Mouse (Mus musculus) urinary bladder, postnatal 14 days (tissue): ENCODE data around the gene Usp46.
"Not testable (repeated sequence)": the region's sequence is repeated elsewhere in the genome, so short reads cannot be mapped to it uniquely, and the experiment has no call there.

Experiments
- DNase-seq: peaks from one replicate; pipeline ENCODE4 v3.0.0; 2021; ENCODE audit warnings: low spot score

The Usp46 gene

GRCm38 (mm10) chr5:74067831-74068713 lies at the start of gene Usp46:
Gene Usp46, minus strand, starts transcription at chr5:74068431.
- DNase-seq = peak; percentile 89

DNA sequence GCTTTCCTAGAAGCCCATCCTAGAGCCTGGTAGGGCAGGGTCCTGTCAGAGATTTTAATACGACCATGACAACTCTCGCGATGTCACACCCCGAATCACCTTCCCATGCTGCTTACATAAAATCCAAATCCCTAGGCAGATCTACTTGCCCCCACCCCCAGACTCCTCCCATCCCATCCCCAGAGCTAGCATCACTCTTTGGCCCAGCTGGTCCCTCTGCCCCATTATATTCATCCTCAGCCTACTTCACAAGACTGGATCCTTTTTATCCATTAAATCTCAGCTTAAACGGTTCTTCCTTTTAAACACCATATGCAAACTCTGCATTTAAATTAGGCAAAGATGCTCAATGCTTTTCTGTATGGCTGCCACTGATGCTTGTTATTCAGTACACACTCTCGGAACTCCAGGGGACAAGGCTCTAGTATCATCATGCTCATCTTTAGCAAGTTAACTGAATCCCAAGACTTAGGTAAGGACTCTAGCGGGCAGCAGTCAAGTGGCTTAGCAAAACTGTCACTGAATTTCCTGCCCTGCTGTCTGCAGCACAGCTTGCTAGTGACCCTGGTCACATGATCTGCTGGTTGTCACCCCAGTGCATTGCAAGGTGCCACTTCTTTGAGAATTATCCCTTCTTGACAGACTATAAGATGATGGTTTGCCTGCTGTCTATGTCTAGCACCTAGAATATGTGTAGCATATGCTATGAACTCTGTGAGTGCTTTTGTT lies 45.9 kb upstream of the Usp46 start:
- DNase-seq = no peak

DNA sequence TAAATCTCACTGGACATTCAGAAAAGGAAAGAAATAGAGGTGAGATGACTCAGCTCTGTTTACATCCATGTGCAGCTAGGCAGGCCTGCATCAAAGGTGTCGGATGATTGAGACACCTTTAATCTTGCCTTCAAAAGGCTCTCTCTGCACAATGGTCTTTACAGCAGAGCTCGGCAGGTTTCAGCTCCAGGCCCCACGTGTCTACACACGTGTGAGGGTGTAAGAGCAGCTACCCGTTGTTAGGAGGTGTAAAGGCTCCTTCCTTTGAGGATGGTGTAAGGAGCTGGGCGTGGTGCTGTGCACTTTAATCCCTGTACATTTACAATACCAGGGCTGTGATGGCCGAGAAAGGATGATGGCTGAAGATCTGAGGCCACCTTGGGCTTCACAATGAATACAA lies 37.2 kb upstream of the Usp46 start:
- DNase-seq = no peak

- DNase-seq = no peak
Observed at GRCm38 (mm10) chr5:74101761-74102160, 33.5 kb upstream of the Usp46 start.

DNA sequence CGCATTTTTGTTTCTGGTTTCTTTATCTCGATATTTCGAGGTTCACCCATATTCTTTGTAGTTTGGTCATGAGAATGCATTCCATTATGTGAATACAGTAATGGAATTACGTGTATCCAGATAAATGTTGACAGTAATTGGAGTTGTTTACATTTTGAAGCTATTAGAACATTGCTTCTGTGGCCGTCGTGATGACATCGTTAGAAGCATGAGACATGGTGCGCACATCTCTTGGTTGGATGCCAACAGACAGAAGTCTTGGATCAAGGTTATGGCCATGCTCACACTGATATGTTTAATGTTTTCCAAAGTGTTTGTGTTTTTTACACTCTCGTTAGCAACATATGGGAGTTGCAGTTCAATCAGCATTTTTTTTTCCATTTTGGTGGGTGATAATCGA lies 30.8 kb upstream of the Usp46 start:
- DNase-seq = no peak

DNA sequence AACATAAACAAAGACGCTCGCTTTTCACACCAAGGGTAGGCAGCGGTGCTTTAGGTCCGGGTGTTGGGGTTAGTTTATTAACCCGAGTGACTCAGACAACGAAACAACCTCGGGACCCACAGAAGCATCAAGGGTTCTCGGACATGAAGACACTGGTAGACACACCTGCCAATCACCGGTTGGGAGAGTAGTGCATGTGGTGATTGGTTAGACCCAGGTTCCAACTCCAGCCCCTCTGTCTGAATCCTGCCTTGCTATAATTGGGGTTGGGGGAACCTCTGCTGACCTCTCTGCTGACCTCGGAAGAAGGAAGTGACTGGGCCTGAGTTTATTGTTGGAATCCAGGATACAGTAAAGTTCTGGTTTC lies 29.6 kb upstream of the Usp46 start:
- no peak for DNase-seq

- no peak for DNase-seq
Observed at GRCm38 (mm10) chr5:74097116-74097853, 29.1 kb upstream of the Usp46 start.

DNA sequence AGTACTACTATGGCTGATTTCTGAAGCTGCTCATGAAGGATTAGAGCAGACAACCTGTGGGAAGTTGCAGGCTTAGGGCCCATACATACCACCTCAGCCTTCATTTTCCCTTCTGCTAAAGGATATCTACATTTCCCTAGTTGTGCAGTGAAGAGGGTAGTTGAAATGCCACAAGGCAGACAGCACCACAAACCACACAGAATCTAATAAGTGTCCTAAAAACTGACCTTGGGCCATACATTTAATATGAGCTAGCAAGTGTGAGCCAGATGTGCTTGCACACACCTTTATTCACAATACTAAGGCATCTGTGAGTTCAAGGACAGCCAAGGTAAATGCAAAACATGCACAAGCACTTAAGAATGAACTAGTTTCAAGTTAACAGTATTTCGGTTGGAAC lies 27.8 kb upstream of the Usp46 start:
- DNase-seq = no peak

GRCm38 (mm10) chr5:74095611-74096010 lies 27.4 kb upstream of the Usp46 start:
- DNase-seq = no peak

- no peak for DNase-seq
Observed at GRCm38 (mm10) chr5:74094841-74095437, 26.7 kb upstream of the Usp46 start.

- DNase-seq = no peak
Observed at GRCm38 (mm10) chr5:74093556-74094428, 25.6 kb upstream of the Usp46 start.

DNA sequence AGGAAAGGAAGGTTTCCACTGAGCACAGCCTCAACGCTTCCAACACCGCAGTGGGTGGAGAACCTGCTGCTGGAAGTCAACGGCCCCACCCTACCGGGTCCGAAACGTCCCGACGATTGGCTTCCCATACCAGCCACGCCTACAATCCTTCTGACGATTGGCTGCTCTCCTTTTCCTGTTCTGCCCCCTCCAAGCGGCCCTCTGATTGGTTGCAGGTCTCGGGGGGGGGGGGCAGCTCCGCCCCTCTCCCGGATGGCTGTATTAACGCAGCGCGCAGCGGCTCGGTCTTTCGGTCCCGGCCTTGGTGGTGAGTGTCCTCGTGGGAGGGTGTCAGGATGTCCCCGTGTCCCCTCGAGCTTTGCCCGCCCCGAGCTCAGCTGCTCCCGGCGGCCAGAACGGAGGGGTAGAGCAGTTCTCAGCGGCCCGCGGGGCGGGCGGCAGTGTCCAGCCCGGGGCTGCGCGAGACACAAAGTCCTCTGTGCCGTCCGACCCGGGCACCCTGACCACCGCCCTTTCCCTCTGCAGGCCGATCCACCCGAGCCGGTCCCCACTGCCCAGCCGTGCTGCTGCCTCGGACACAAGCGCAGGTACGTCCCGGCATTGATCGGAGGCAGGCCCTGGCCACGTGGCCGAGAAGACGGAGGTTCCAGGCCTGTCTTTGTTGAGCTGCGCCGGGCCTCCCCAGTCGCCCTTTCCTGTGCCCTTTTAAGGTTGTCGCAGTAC lies 24.8 kb upstream of the Usp46 start:
- DNase-seq = peak; percentile 95

GRCm38 (mm10) chr5:74092481-74092832 lies 24.2 kb upstream of the Usp46 start:
- no peak for DNase-seq

DNA sequence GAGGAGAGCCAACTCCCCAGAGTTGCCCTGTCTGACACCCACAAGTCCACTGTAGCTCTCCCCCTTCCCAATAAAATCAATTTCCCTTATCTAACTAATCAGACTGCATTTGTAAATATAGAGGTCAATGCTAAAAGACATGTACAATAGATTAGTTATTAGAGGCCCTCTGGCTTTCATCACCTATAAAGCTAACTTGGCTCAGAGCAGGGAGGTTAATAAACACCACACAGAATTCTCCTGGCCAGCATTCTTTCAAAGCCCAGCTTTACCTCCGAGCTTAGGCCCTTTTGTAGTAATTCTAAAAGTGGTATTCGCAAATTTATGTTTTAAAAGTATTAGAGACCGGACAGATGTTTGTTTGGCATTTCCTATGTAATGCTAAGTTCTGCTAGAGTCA lies 21.4 kb upstream of the Usp46 start:
- DNase-seq = no peak

- no peak for DNase-seq
Observed at GRCm38 (mm10) chr5:74081756-74082155, 13.5 kb upstream of the Usp46 start.

DNA sequence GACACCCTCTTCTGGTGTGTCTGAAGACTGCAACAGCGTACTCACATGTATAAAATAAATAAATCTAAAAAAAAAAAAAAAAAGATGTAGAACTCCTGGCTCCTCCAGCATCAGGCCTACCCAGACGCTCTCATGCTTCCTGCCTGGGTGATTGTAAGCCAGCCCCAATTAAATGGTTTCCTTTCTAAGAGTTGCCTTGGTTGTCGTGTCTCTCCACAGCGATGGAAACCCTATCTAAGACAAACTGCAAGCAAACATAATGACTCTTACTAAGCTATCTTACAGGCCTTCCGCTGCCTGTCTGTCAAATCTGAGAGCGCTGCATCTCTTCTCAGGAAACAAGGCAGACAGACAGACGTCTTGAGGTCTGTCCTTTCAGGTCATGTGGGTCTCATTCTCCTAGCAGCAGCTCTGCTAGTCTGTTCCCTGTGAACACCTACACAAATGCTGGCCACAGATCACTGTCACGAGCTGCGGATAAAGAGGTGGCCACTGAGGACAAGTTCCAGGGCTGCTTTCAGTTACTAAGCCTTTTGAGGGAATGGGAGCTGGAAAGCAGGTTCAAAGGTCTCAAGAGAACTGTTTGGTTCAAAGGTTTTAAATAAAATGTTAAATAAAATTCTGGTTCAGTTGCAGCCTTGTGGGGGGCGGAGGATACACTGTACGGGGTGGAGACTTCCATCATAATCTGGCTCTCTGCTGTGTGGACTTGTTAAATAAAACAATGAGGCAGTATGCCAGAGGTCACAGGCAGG lies 10.8 kb upstream of the Usp46 start:
- DNase-seq = no peak

- no peak for DNase-seq
Observed at GRCm38 (mm10) chr5:74078400-74078799, 10.2 kb upstream of the Usp46 start.

DNA sequence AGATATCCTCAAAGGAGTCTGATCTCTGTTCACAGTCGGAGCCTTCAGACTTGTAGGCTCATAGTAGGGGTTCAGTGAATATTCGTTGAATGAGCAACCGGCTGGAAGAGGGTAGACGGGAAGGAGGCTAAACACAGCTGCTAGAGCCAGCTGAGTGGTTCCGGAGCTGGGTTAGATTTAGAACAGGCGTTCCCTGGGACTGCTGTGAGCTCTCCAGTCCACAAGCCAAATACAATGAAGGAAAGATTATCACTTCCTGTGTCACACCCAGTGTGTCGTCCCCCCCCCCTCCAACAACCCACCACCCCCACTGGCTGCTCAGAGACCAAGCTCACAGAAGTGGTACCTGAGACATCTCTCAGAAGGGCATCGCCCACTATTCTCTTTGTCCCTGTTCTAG lies 9.7 kb upstream of the Usp46 start:
- DNase-seq = no peak

DNA sequence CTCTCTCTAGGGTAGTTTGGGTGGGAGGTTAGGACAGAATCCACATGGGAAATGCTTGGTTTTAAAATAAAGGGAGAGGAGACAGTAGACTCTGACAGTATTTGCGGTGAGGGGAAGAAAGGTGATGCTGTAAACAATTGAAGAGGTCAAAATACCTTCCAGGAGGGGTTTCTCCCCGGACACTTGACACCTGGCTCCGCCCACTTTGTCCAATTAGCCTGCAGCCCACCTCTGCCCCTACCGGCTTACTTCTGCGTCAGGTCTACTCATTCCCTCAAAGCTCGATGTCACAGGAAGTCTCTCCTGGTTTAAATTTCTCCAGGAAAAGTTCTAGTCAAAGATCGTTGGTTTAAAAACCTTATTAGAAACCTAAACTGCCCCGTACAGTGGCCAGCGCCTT lies 8.5 kb upstream of the Usp46 start:
- DNase-seq = no peak

- not testable (repeated sequence) for DNase-seq
Observed at GRCm38 (mm10) chr5:74070564-74070963, 2.3 kb upstream of the Usp46 start.
